Mouse (Mus musculus) myocyte (in vitro differentiated cells): Measurements from ENCODE around the gene Zscan21. TPM values are rescaled to one million over a fixed set of nuclear protein-coding genes. Genes with fewer than 3 reads are reported as not detected.
"Not testable (repeated sequence)": the region's sequence is repeated elsewhere in the genome, so short reads cannot be mapped to it uniquely, and the experiment has no call there.

ENCODE experiments used
- H3K27me3 ChIP-seq: one replicate; pipeline ENCODE4 v1.6.1; 2011; ENCODE audit not compliant: control insufficient read depth, insufficient read depth, insufficient read length
- H3K36me3 ChIP-seq: one replicate; pipeline ENCODE4 v1.6.1; 2011; ENCODE audit not compliant: control insufficient read depth, insufficient read depth
- H3K4me2 ChIP-seq: one replicate; pipeline ENCODE4 v1.6.1; 2011; ENCODE audit warnings: low read depth, control low read depth
- H3K4me3 ChIP-seq: one replicate; pipeline ENCODE4 v1.5.1; 2011; ENCODE audit warnings: mild to moderate bottlenecking, control low read depth, moderate library complexity
- H3K79me2 ChIP-seq: one replicate; pipeline ENCODE4 v1.6.1; 2011; ENCODE audit not compliant: control insufficient read depth, insufficient read depth
- H3ac ChIP-seq: one replicate; pipeline ENCODE4 v1.6.1; 2011; ENCODE audit not compliant: control insufficient read depth, insufficient read length
- CEBPB ChIP-seq: IDR thresholded peaks from 2 replicates; pipeline ENCODE4 v1.6.1; 2011; ENCODE audit warnings: mild to moderate bottlenecking, moderate library complexity; ENCODE audit not compliant: poor library complexity, insufficient read depth, severe bottlenecking
- E2F4 ChIP-seq: IDR thresholded peaks from one replicate; pipeline ENCODE4 v1.6.1; 2011; ENCODE audit warnings: mild to moderate bottlenecking, control low read depth, moderate library complexity; ENCODE audit not compliant: insufficient read depth
- MAX ChIP-seq: IDR thresholded peaks from one replicate; pipeline ENCODE4 v1.6.1; 2011; ENCODE audit warnings: low read depth, mild to moderate bottlenecking, control low read depth
- MYOD1 ChIP-seq, 3 experiments: IDR thresholded peaks; one replicate each; pipeline ENCODE4 v1.6.1; 2011; ENCODE audit warnings: control low read depth in 2 of 3, low read depth in 2 of 3, mild to moderate bottlenecking in 2 of 3, moderate library complexity in 1 of 3; ENCODE audit not compliant: insufficient read length in 2 of 3, control insufficient read depth in 1 of 3
- MYOG ChIP-seq, 3 experiments: IDR thresholded peaks; one replicate each; pipeline ENCODE4 v1.6.1; 2011; ENCODE audit warnings: control low read depth in 2 of 3, low read depth in 2 of 3, mild to moderate bottlenecking in 2 of 3; ENCODE audit not compliant: insufficient read length in 2 of 3, control insufficient read depth in 1 of 3, insufficient read depth in 1 of 3
- POLR2A ChIP-seq: IDR thresholded peaks from one replicate; pipeline ENCODE4 v1.6.1; 2011; ENCODE audit warnings: low read depth, mild to moderate bottlenecking, control low read depth, moderate library complexity; ENCODE audit not compliant: insufficient read length
- POLR2AphosphoS2 ChIP-seq: IDR thresholded peaks from one replicate; pipeline ENCODE4 v1.6.1; 2011; ENCODE audit warnings: low read depth, control low read depth; ENCODE audit not compliant: insufficient read length
- REST ChIP-seq: IDR thresholded peaks from one replicate; pipeline ENCODE4 v1.6.1; 2011; ENCODE audit warnings: mild to moderate bottlenecking, control low read depth, moderate library complexity; ENCODE audit not compliant: insufficient read depth, insufficient read length
- SRF ChIP-seq: IDR thresholded peaks from one replicate; pipeline ENCODE4 v1.6.1; 2011; ENCODE audit warnings: low read depth; ENCODE audit not compliant: control insufficient read depth, insufficient read length
- TCF12 ChIP-seq: IDR thresholded peaks from one replicate; pipeline ENCODE4 v1.6.1; 2011; ENCODE audit warnings: mild to moderate bottlenecking, control low read depth; ENCODE audit not compliant: poor library complexity, insufficient read depth, severe bottlenecking
- TCF3 ChIP-seq: IDR thresholded peaks from one replicate; pipeline ENCODE4 v1.6.1; 2011; ENCODE audit warnings: low read depth, control low read depth; ENCODE audit not compliant: insufficient read length
- USF1 ChIP-seq: IDR thresholded peaks from one replicate; pipeline ENCODE4 v1.6.1; 2011; ENCODE audit warnings: low read depth, mild to moderate bottlenecking, control low read depth, moderate library complexity
- polyA plus RNA-seq: library from polyadenylated mRNA; unstranded; fragments of >200 nt; fragmentation: generic; extraction: Trizol; gene quantifications from one replicate; pipeline ENCODE4 v1.2.1, GENCODE M21; 2012; ENCODE audit warnings: missing spikeins

Zscan21 gene
- polyA plus RNA-seq, 1 experiment: 12.3 TPM

- no peaks in the 10 kb centered on the region for H3K27me3 ChIP-seq
- H3K4me3 ChIP-seq: no peak overlapping the region
- no peaks in the 10 kb centered on the region for H3K36me3 ChIP-seq
- H3ac ChIP-seq: no peak overlapping the region
- no peak overlapping the region for H3K4me2 ChIP-seq
- peaks cover 56% of the 10 kb centered on the region for H3K79me2 ChIP-seq
- TF ChIP-seq POLR2A: no peak
- no peak for TF ChIP-seq CEBPB
- no peak for TF ChIP-seq USF1
- TF ChIP-seq E2F4: no peak
- TF ChIP-seq MYOD1 (IDR thresholded peaks at IDR 0.05; ENCODE audit: control insufficient read depth in 1 of 3, insufficient read length in 2 of 3, low read depth in 2 of 3): no peak
- TF ChIP-seq POLR2AphosphoS2: no peak
- no peak for TF ChIP-seq TCF12
- TF ChIP-seq MYOG (IDR thresholded peaks at IDR 0.05; ENCODE audit: control insufficient read depth in 1 of 3, insufficient read depth in 1 of 3, insufficient read length in 2 of 3, low read depth in 2 of 3): no peak
- TF ChIP-seq REST: no peak
- TF ChIP-seq MAX: no peak
- TF ChIP-seq TCF3: no peak
Measured at GRCm38 (mm10) chr5:138090737-138091136, 26.0 kb upstream of the Zscan21 start.

- peaks cover 10% of the 10 kb centered on the region for H3K36me3 ChIP-seq
- no peak overlapping the region for H3K4me3 ChIP-seq
- TF ChIP-seq POLR2AphosphoS2: no peak
- no peak for TF ChIP-seq E2F4
- TF ChIP-seq USF1: no peak
- TF ChIP-seq POLR2A: no peak
- no peak for TF ChIP-seq REST
- TF ChIP-seq CEBPB: no peak
- TF ChIP-seq MYOG (IDR thresholded peaks at IDR 0.05; ENCODE audit: control insufficient read depth in 1 of 3, insufficient read depth in 1 of 3, insufficient read length in 2 of 3, low read depth in 2 of 3): no peak
- TF ChIP-seq TCF3: no peak
Measured at GRCm38 (mm10) chr5:138092771-138093170, 23.9 kb upstream of the Zscan21 start.

GRCm38 (mm10) chr5:138094474-138094873 lies 22.2 kb upstream of the Zscan21 start:
- no peak overlapping the region for H3ac ChIP-seq

More at GRCm38 (mm10) chr5:138092771-138093170, 23.9 kb upstream of the Zscan21 start:
- Histone ChIP-seq H3ac (no peak overlapping the region), H3K79me2 (peaks cover 40% of the 10 kb centered on the region), H3K27me3 (no peaks in the 10 kb centered on the region), H3K4me2 (no peak overlapping the region)

GRCm38 (mm10) chr5:138104976-138105375 lies 11.7 kb upstream of the Zscan21 start:
- H3K4me3 ChIP-seq: no peak overlapping the region
- H3K79me2 ChIP-seq: no peaks in the 10 kb centered on the region
- no peaks in the 10 kb centered on the region for H3K27me3 ChIP-seq
- no peak overlapping the region for H3K4me2 ChIP-seq
- peaks cover 23% of the 10 kb centered on the region for H3K36me3 ChIP-seq
- TF ChIP-seq E2F4 (no peak), MYOG (IDR thresholded peaks at IDR 0.05; ENCODE audit: control insufficient read depth in 1 of 3, insufficient read depth in 1 of 3, insufficient read length in 2 of 3, low read depth in 2 of 3) (no peak), MYOD1 (IDR thresholded peaks at IDR 0.05; ENCODE audit: control insufficient read depth in 1 of 3, insufficient read length in 2 of 3, low read depth in 2 of 3) (no peak), MAX (no peak), POLR2A (no peak), REST (no peak), CEBPB (no peak), SRF (no peak), POLR2AphosphoS2 (no peak), TCF12 (no peak), USF1 (no peak), TCF3 (no peak)
- no peak overlapping the region for H3ac ChIP-seq

More at GRCm38 (mm10) chr5:138094474-138094873, 22.2 kb upstream of the Zscan21 start:
- H3K79me2 ChIP-seq: peaks cover 25% of the 10 kb centered on the region
- H3K36me3 ChIP-seq: peaks cover 18% of the 10 kb centered on the region
- H3K4me2 ChIP-seq: no peak overlapping the region
- TF ChIP-seq CEBPB: no peak
- TF ChIP-seq TCF12: no peak
- TF ChIP-seq MAX: no peak
- TF ChIP-seq TCF3: no peak
- TF ChIP-seq E2F4: no peak
- TF ChIP-seq SRF: no peak
- no peak for TF ChIP-seq MYOD1 (IDR thresholded peaks at IDR 0.05; ENCODE audit: control insufficient read depth in 1 of 3, insufficient read length in 2 of 3, low read depth in 2 of 3)
- TF ChIP-seq MYOG (IDR thresholded peaks at IDR 0.05; ENCODE audit: control insufficient read depth in 1 of 3, insufficient read depth in 1 of 3, insufficient read length in 2 of 3, low read depth in 2 of 3): no peak
- no peak for TF ChIP-seq REST
- TF ChIP-seq USF1: no peak
- TF ChIP-seq POLR2A: no peak
- no peak for TF ChIP-seq POLR2AphosphoS2
- no peaks in the 10 kb centered on the region for H3K27me3 ChIP-seq
- H3K4me3 ChIP-seq: no peak overlapping the region

GRCm38 (mm10) chr5:138107130-138107529 lies 9.6 kb upstream of the Zscan21 start:
- no peaks in the 10 kb centered on the region for H3K27me3 ChIP-seq
- TF ChIP-seq POLR2AphosphoS2: peak; percentile 74
- no peak for TF ChIP-seq MAX
- H3K4me3 ChIP-seq: no peak overlapping the region
- no peak overlapping the region for H3ac ChIP-seq
- H3K79me2 ChIP-seq: no peaks in the 10 kb centered on the region
- H3K36me3 ChIP-seq: peaks cover 9% of the 10 kb centered on the region
- H3K4me2 ChIP-seq: no peak overlapping the region

GRCm38 (mm10) chr5:138109847-138110396 lies 6.8 kb upstream of the Zscan21 start:
- H3K4me2 ChIP-seq, H3K79me2 ChIP-seq: not testable (repeated sequence)

More at GRCm38 (mm10) chr5:138109847-138110396, 6.8 kb upstream of the Zscan21 start:
- H3K36me3 ChIP-seq, H3ac ChIP-seq, H3K27me3 ChIP-seq, H3K4me3 ChIP-seq: not testable (repeated sequence)
